Mouse (Mus musculus): ENCODE data around the gene Ralgapa2. TPM values are rescaled to one million over a fixed set of nuclear protein-coding genes. Genes with fewer than 3 reads are reported as not detected.

Ralgapa2 gene
- polyA plus RNA-seq, 1 experiment: 17.8 TPM

DNA sequence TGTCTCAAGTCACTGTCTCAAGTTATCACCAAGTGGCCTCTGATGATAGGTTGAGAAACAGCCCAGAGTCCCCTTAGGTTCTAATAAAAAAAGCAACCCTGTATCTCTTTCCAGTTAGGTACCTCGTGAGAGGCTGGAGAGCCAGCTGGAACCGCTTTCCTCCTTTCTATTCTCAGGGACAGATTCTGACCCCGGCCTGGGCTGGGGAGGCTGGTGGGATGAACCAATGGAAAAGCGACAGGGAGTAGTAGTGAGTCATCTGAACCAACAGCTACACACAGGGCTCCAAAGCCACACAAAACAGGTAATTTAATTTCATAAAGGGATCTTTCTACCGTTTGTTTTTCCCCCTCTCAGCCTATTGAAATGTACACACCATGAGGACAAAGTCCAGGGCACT, 233.8 kb downstream of the Ralgapa2 start:
- 77% methylated on average over 5 of the region's 5 CpGs for WGBS
- Histone ChIP-seq H3K27me3 (ENCODE audit: control insufficient read depth, insufficient read depth, low read length) (no peaks in the 10 kb centered on the region), H3K4me3 (ENCODE audit: control insufficient read depth, insufficient read depth, low read length) (no peak overlapping the region), H3K27ac (ENCODE audit: control insufficient read depth, insufficient read depth, low read length) (no peak overlapping the region), H3K36me3 (ENCODE audit: control insufficient read depth, insufficient read depth, low read length) (no peaks in the 10 kb centered on the region), H3K4me1 (replicated peaks; ENCODE audit: control insufficient read depth, insufficient read depth, low read length) (no peaks in the 10 kb centered on the region)
- DNase-seq: no peak
- TF ChIP-seq POLR2A (IDR thresholded peaks at IDR 0.05; ENCODE audit: control insufficient read depth, extremely low read depth, insufficient read depth, low read length, poor library complexity) (no peak), CTCF (IDR thresholded peaks at IDR 0.05; ENCODE audit: borderline replicate concordance, control insufficient read depth, extremely low read depth, insufficient read depth, low read length, poor library complexity) (no peak)

DNA sequence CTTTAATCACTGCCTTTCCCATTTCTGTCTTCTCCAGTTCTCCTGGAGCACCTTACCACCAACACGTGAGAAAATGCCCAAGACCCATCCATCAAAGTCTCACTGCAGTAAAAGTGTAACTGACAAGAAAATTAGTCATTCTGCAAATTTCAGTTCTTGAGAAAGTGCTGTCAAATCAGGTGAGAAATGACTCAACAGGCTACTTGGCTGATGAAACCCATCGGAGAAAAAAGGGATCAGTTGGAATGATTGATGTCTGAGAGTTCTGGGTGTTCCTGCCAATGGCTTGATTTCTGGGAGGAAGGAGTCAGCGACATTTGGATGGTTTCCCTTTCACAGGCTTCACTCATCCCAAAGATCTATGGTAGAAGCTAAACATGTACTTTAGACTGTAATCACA, 245.6 kb downstream of the Ralgapa2 start:
- H3K4me3 ChIP-seq (ENCODE audit: control insufficient read depth, insufficient read depth, low read length): no peak overlapping the region
- no peaks in the 10 kb centered on the region for H3K36me3 ChIP-seq (ENCODE audit: control insufficient read depth, insufficient read depth, low read length)
- DNase-seq: no peak
- no peak overlapping the region for H3K27ac ChIP-seq (ENCODE audit: control insufficient read depth, insufficient read depth, low read length)
- 89% methylated on average over 3 of the region's 3 CpGs for WGBS
- H3K4me1 ChIP-seq (replicated peaks; ENCODE audit: control insufficient read depth, insufficient read depth, low read length): no peaks in the 10 kb centered on the region
- H3K27me3 ChIP-seq (ENCODE audit: control insufficient read depth, insufficient read depth, low read length): no peaks in the 10 kb centered on the region
- TF ChIP-seq CTCF (IDR thresholded peaks at IDR 0.05; ENCODE audit: borderline replicate concordance, control insufficient read depth, extremely low read depth, insufficient read depth, low read length, poor library complexity): no peak
- no peak for TF ChIP-seq POLR2A (IDR thresholded peaks at IDR 0.05; ENCODE audit: control insufficient read depth, extremely low read depth, insufficient read depth, low read length, poor library complexity)

DNA sequence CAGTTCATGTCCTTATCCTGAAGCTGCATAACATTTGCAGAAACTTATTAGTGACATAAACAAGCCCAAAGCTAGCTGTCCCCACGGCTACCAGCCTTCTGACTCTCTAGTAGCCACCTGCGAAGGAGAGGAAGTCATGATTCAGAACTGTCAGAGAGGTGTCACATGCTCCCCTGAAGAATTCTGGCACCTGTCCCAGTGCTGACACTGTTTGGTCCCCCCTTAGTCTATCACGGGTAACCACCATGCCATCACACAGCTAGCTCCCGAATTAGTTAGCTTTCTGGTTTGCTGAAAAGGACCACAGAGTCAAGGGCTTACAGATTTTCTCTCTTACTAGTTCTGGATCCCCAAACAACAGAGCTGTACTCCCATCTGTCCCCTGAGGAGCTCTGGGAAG, 247.1 kb downstream of the Ralgapa2 start:
- Histone ChIP-seq H3K27ac (ENCODE audit: control insufficient read depth, insufficient read depth, low read length) (no peak overlapping the region), H3K27me3 (ENCODE audit: control insufficient read depth, insufficient read depth, low read length) (no peaks in the 10 kb centered on the region), H3K4me1 (replicated peaks; ENCODE audit: control insufficient read depth, insufficient read depth, low read length) (no peaks in the 10 kb centered on the region), H3K36me3 (ENCODE audit: control insufficient read depth, insufficient read depth, low read length) (no peaks in the 10 kb centered on the region), H3K4me3 (ENCODE audit: control insufficient read depth, insufficient read depth, low read length) (no peak overlapping the region)
- TF ChIP-seq POLR2A (IDR thresholded peaks at IDR 0.05; ENCODE audit: control insufficient read depth, extremely low read depth, insufficient read depth, low read length, poor library complexity) (no peak), CTCF (IDR thresholded peaks at IDR 0.05; ENCODE audit: borderline replicate concordance, control insufficient read depth, extremely low read depth, insufficient read depth, low read length, poor library complexity) (no peak)
- WGBS: 4% methylated on average over 4 of the region's 4 CpGs
- no peak for DNase-seq

DNA sequence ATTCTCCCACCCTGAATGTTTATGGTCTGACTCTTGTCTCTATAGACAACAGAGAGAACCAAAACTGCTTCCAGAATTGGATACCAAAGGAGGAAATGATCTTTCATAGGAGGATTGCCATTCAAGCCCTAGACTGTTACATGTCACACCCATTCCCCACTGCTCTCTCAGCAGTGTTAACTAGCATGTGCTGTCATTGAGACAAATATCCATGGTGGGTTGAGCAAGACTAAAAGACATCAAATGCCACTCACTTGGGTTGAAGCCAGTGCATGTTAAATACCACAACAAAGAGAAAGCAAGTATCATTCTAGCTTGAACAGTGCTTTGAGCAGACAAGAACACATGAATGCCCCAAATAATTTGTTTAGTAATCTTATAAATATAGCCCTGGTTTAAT, 249.2 kb downstream of the Ralgapa2 start:
- Histone ChIP-seq H3K4me1 (replicated peaks; ENCODE audit: control insufficient read depth, insufficient read depth, low read length) (no peaks in the 10 kb centered on the region), H3K36me3 (ENCODE audit: control insufficient read depth, insufficient read depth, low read length) (no peaks in the 10 kb centered on the region), H3K4me3 (ENCODE audit: control insufficient read depth, insufficient read depth, low read length) (no peak overlapping the region), H3K27ac (ENCODE audit: control insufficient read depth, insufficient read depth, low read length) (no peak overlapping the region), H3K27me3 (ENCODE audit: control insufficient read depth, insufficient read depth, low read length) (no peaks in the 10 kb centered on the region)
- DNase-seq: no peak
- TF ChIP-seq POLR2A (IDR thresholded peaks at IDR 0.05; ENCODE audit: control insufficient read depth, extremely low read depth, insufficient read depth, low read length, poor library complexity): no peak
- no peak for TF ChIP-seq CTCF (IDR thresholded peaks at IDR 0.05; ENCODE audit: borderline replicate concordance, control insufficient read depth, extremely low read depth, insufficient read depth, low read length, poor library complexity)

DNA sequence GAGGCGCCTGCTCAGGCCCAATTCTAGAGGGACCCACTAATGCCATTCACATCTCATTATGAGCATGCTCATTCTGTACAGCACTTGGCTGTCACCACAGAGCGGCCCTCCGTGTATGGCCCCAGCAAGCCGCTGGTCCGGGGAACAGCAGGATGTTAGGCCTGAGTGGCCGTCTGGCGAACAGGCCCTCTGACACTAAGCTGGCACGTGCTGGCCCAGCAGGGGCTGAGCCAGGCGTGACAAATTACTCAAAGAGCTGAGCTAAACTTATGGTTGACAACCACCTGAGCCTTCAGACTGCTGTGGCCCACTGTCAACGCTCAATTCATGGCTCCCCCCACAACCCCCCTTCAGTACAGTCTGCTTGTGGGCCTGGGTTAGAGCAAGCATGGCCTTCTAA, 249.9 kb downstream of the Ralgapa2 start:
- H3K4me1 ChIP-seq (replicated peaks; ENCODE audit: control insufficient read depth, insufficient read depth, low read length): no peaks in the 10 kb centered on the region
- no peak overlapping the region for H3K4me3 ChIP-seq (ENCODE audit: control insufficient read depth, insufficient read depth, low read length)
- no peaks in the 10 kb centered on the region for H3K36me3 ChIP-seq (ENCODE audit: control insufficient read depth, insufficient read depth, low read length)
- H3K27me3 ChIP-seq (ENCODE audit: control insufficient read depth, insufficient read depth, low read length): no peaks in the 10 kb centered on the region
- WGBS: 95% methylated on average over 10 of the region's 10 CpGs
- no peak for TF ChIP-seq POLR2A (IDR thresholded peaks at IDR 0.05; ENCODE audit: control insufficient read depth, extremely low read depth, insufficient read depth, low read length, poor library complexity)
- TF ChIP-seq CTCF (IDR thresholded peaks at IDR 0.05; ENCODE audit: borderline replicate concordance, control insufficient read depth, extremely low read depth, insufficient read depth, low read length, poor library complexity): no peak
- no peak overlapping the region for H3K27ac ChIP-seq (ENCODE audit: control insufficient read depth, insufficient read depth, low read length)
- DNase-seq: no peak

DNA sequence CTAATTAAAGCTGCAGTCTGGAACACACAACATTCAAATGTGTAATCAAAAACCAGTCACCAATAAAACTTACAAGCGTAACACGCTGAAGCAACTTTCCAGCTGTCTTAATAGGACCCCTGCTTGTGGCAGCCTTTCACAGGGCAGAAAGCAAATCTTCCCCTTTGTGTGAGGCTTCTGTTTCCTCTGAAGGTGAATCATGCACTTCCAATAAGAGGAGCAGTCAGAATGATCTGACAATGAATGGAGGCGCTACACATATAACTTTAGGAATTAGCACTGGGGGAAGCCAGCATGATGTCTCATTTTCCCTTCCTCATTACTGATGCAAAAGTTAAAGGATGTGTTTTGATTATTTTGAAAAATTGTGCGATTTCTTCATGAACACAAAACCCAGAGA, 251.0 kb downstream of the Ralgapa2 start:
- DNase-seq: no peak
- WGBS: 97% methylated on average over 4 of the region's 4 CpGs
- Histone ChIP-seq H3K27ac (ENCODE audit: control insufficient read depth, insufficient read depth, low read length) (no peak overlapping the region), H3K4me3 (ENCODE audit: control insufficient read depth, insufficient read depth, low read length) (no peak overlapping the region), H3K4me1 (replicated peaks; ENCODE audit: control insufficient read depth, insufficient read depth, low read length) (no peaks in the 10 kb centered on the region), H3K36me3 (ENCODE audit: control insufficient read depth, insufficient read depth, low read length) (no peaks in the 10 kb centered on the region), H3K27me3 (ENCODE audit: control insufficient read depth, insufficient read depth, low read length) (no peaks in the 10 kb centered on the region)
- no peak for TF ChIP-seq CTCF (IDR thresholded peaks at IDR 0.05; ENCODE audit: borderline replicate concordance, control insufficient read depth, extremely low read depth, insufficient read depth, low read length, poor library complexity)
- TF ChIP-seq POLR2A (IDR thresholded peaks at IDR 0.05; ENCODE audit: control insufficient read depth, extremely low read depth, insufficient read depth, low read length, poor library complexity): no peak
